Mouse (Mus musculus): ENCODE measurements at regions not wholly inside any gene's neighbourhood (a gene's known extent, or its start where the extent isn't known, plus 50 kb on each side); places are given as distances from the start of the nearest gene placed in this dataset.

DNA sequence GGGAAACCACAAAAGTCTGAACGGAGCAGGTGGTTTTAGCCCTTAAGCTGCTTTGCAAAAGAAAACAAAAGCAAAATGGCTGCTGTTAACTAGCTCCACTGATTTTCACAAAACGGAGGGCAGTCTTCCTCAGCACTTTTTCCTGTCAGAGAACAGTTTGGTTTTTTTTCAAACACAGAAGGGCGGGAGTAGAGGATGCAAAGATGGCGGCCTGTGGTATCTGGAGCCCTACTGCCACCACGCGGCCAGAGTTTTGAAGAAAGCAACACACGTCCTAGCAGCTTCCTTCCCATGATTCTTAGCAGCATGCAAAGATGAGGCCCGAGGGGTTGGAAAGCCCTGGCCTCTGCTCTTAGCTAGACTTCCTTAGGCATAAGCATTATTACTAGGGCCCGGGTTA, 191.6 kb upstream of the Olfr1324 start:
- no peak for TF ChIP-seq GATA1 (IDR thresholded peaks at IDR 0.05; ENCODE audit: borderline replicate concordance, low read length)
- no peak for TF ChIP-seq FLI1 (IDR thresholded peaks at IDR 0.05; ENCODE audit: low read length)
